In genomic region chr10:81364666-81365065, GRCm38 (mm10) we compare ENCODE assay signal across 7 mouse cellular contexts. TPM values are rescaled to one million over a fixed set of nuclear protein-coding genes. Genes with fewer than 3 reads are reported as not detected.
DNase-seq lines count a peak whose midpoint lies in the region; ATAC-seq and TF ChIP-seq lines count a peak whose summit lies in the region.

No protein-coding gene starts in this region.

- H3K4me1 ChIP-seq in CH12.LX (ENCODE audit: control insufficient read depth in 1 of 2, insufficient read depth in 2 of 2), result peaks cover 37 to 71% of the 10 kb centered on the region in 2 experiments
- H3K4me1 ChIP-seq in G1E (ENCODE audit: insufficient read depth, low read depth, low read length), result peaks cover 92% of the 10 kb centered on the region
- peaks cover 50% of the 10 kb centered on the region for H3K4me1 ChIP-seq in liver, postnatal 0 days (ENCODE audit: insufficient read depth)
- no peaks in the 10 kb centered on the region for H3K4me1 ChIP-seq in thymus, adult 2 months (replicated peaks; ENCODE audit: control insufficient read depth, insufficient read depth, low read length)

- H3K27me3 ChIP-seq in CH12.LX (replicated peaks), result no peaks in the 10 kb centered on the region
- H3K27me3 ChIP-seq in G1E (ENCODE audit: insufficient read depth, low read length), result no peaks in the 10 kb centered on the region
- H3K27me3 ChIP-seq in liver, postnatal 0 days (ENCODE audit: insufficient read depth, low read length), result no peaks in the 10 kb centered on the region
- no peaks in the 10 kb centered on the region for H3K27me3 ChIP-seq in thymus, adult 2 months (ENCODE audit: control insufficient read depth, insufficient read depth, low read length)

- DNase-seq in CH12.LX (ENCODE audit: extremely low read depth), result no peak
- DNase-seq in G1E (ENCODE audit: low spot score), result no peak
- DNase-seq in heart, postnatal 14 days, result peak; percentile 58 to 61
- peak; percentile 45 for DNase-seq in liver, postnatal 0 days
- no peak for DNase-seq in left cerebral cortex, adult 8-10 months (ENCODE audit: low spot score in 2 of 2)
- DNase-seq in thymus, adult 2 months, result no peak
- no peak for DNase-seq in cerebellum, adult 18-20 months

- TF ChIP-seq RAD21 in CH12.LX (IDR thresholded peaks at IDR 0.05; ENCODE audit: low read depth, low read length), result no peak

- dilution Hi-C loops in CH12.LX (cut with MboI; ENCODE audit: extremely low pct_ligation_motif_present, extremely low pct_unique_long_range_greater_than_20kb, low sequenced_read_pairs), result no loop called here

- H3K9ac ChIP-seq in CH12.LX (ENCODE audit: insufficient read depth, low read depth), result no peak overlapping the region
- H3K9ac ChIP-seq in liver, postnatal 0 days (replicated peaks), result no peak overlapping the region

- H3K4me2 ChIP-seq in CH12.LX (ENCODE audit: insufficient read depth, low read depth, poor library complexity, severe bottlenecking), result no peak overlapping the region
- 0 out of 2 replicates have a peak overlapping the region, but pooled peaks have one; percentile 34 for H3K4me2 ChIP-seq in liver, postnatal 0 days (ENCODE audit: low read depth, low read length)

- TF ChIP-seq POLR2A in CH12.LX (IDR thresholded peaks at IDR 0.05; ENCODE audit: low read depth, low read length), result 0 out of 2 replicates have a peak, but pooled peaks have one; percentile 9
- TF ChIP-seq POLR2A in thymus, adult 2 months (IDR thresholded peaks at IDR 0.05; ENCODE audit: control insufficient read depth, extremely low read depth, insufficient read depth, low read length, poor library complexity), result no peak

- H3K36me3 ChIP-seq in CH12.LX (replicated peaks in 1 of 2; ENCODE audit: control insufficient read depth in 1 of 2, insufficient read depth in 1 of 2, low read length in 1 of 2), result peaks cover 82 to 98% of the 10 kb centered on the region in 2 experiments
- H3K36me3 ChIP-seq in G1E (replicated peaks), result peaks cover 100% of the 10 kb centered on the region
- peaks cover 73% of the 10 kb centered on the region for H3K36me3 ChIP-seq in liver, postnatal 0 days (replicated peaks; ENCODE audit: insufficient read depth, low read length)
- H3K36me3 ChIP-seq in thymus, adult 2 months (ENCODE audit: control insufficient read depth, insufficient read depth, low read length), result peaks cover 24% of the 10 kb centered on the region

- in situ Hi-C loops in CH12.LX (cut with MboI; ENCODE audit: low pct_ligation_motif_present, low pct_unique_long_range_greater_than_20kb, low sequenced_read_pairs), result no loop called here

- no peak overlapping the region for H3K27ac ChIP-seq in CH12.LX (ENCODE audit: insufficient read depth, low read depth)
- no peak overlapping the region for H3K27ac ChIP-seq in liver, postnatal 0 days (ENCODE audit: low read depth)
- H3K27ac ChIP-seq in thymus, adult 2 months (ENCODE audit: control insufficient read depth, insufficient read depth, low read length), result no peak overlapping the region

- no peaks in the 10 kb centered on the region for H3K79me2 ChIP-seq in CH12.LX (replicated peaks; ENCODE audit: control insufficient read depth, extremely low read depth, insufficient read depth, poor library complexity, severe bottlenecking)

- TF ChIP-seq EP300 in CH12.LX (IDR thresholded peaks at IDR 0.05; ENCODE audit: low read length), result no peak
- no peak for TF ChIP-seq EP300 in liver, postnatal 0 days (IDR thresholded peaks at IDR 0.05; ENCODE audit: low read depth)

- H3K4me3 ChIP-seq in CH12.LX (replicated peaks in 1 of 3; ENCODE audit: low read depth in 2 of 3, low read length in 2 of 3, poor library complexity in 1 of 3) (no peak overlapping the region), G1E (ENCODE audit: low read depth, low read length) (peak overlapping the region; percentile 24; the same call in 1 of the 2 replicates)
- no peak overlapping the region for H3K4me3 ChIP-seq in liver, postnatal 0 days (ENCODE audit: low read depth, low read length)
- no peak overlapping the region for H3K4me3 ChIP-seq in thymus, adult 2 months (ENCODE audit: control insufficient read depth, insufficient read depth, low read length)

- no peak for ATAC-seq in G1E (ENCODE audit: extremely low read depth, insufficient number of reproducible peaks, low FRiP score, poor library complexity, severe bottlenecking)
- ATAC-seq in liver, postnatal 0 days, result no peak

- no peak for TF ChIP-seq CTCF in CH12.LX (conservative IDR thresholded peaks at IDR 0.05 in 1 of 2, IDR thresholded peaks at IDR 0.05 in 1 of 2; ENCODE audit: low read depth in 2 of 2, low read length in 2 of 2)
- TF ChIP-seq CTCF in G1E (IDR thresholded peaks at IDR 0.05; ENCODE audit: low read depth, low read length), result no peak
- no peak for TF ChIP-seq CTCF in liver, postnatal 0 days (IDR thresholded peaks at IDR 0.05; ENCODE audit: low read depth)
- TF ChIP-seq CTCF in thymus, adult 2 months (IDR thresholded peaks at IDR 0.05; ENCODE audit: borderline replicate concordance, control insufficient read depth, extremely low read depth, insufficient read depth, low read length, poor library complexity), result no peak

- H3K9me3 ChIP-seq in CH12.LX (replicated peaks; ENCODE audit: low read length) (no peaks in the 10 kb centered on the region), G1E (replicated peaks) (no peaks in the 10 kb centered on the region)
- no peaks in the 10 kb centered on the region for H3K9me3 ChIP-seq in liver, postnatal 0 days (ENCODE audit: low read length)

- WGBS in liver, postnatal 0 days (ENCODE audit: insufficient replicate concordance), result 59% methylated on average over 28 of the region's 28 CpGs
- 95% methylated on average over 28 of the region's 28 CpGs for WGBS in thymus, adult 2 months

- intact Hi-C loops in heart, postnatal 14 days (cut with DNase I), result no loop called here

TF ChIP-seq in CH12.LX, 34 proteins besides CTCF, POLR2A, EP300 and RAD21 (continues in another document):
- TF ChIP-seq JUN (IDR thresholded peaks at IDR 0.05; ENCODE audit: insufficient read depth, low read depth, low read length) (no peak), NRF1 (IDR thresholded peaks at IDR 0.05; ENCODE audit: low read depth, low read length) (no peak), JUND (conservative IDR thresholded peaks at IDR 0.05; ENCODE audit: low read depth, low read length) (no peak), MAFK (IDR thresholded peaks at IDR 0.05; ENCODE audit: insufficient replicate concordance, low read length) (no peak), HCFC1 (IDR thresholded peaks at IDR 0.05; ENCODE audit: low read depth, low read length) (no peak), MXI1 (IDR thresholded peaks at IDR 0.05; ENCODE audit: low read depth, low read length) (no peak), CHD2 (IDR thresholded peaks at IDR 0.05; ENCODE audit: low read length) (no peak)

RNA-seq across cellular contexts. Expression of gene 4930404N11Rik, which starts 0.9 kb away (rescaled TPM):
- total RNA-seq in CH12.LX (2012; rRNA removed) (5.2 and 7.2 TPM in 2 replicates), CH12.LX (2014; rRNA removed) (0.23 TPM in 1 of 2 replicates, not detected in the other), G1E (2014; fragmentation: Nextera tagmentation) (2.0 TPM in 1 of 2 replicates, not detected in the other), G1E (2017) (0.17 and 1.2 TPM in 2 replicates)
- polyA plus RNA-seq in CH12.LX (2012; ENCODE audit: insufficient read length, low read depth) (2.2 and 2.7 TPM in 2 replicates), G1E (2012) (0.52 and 0.65 TPM in 2 replicates)
- total RNA-seq in heart, postnatal 14 days (2021), result 1 to 10 TPM; 1.2 to 1.3 TPM
- polyA plus RNA-seq in liver, postnatal 0 days (2015; fragmentation: Nextera tagmentation; extraction: Ambion mirVana), result 0.71 and 0.94 TPM in 2 replicates
- 1 to 10 TPM in 3 of 4 experiments, under 1 TPM in 1; 0.77 to 2.4 (median 1.2) TPM for total RNA-seq in left cerebral cortex, adult 8-10 months (2022)
- 12.7 TPM in 2 replicates for polyA plus RNA-seq in thymus, adult 2 months (2012; rRNA removed)

RNA-seq across cellular contexts. Expression of gene Mfsd12, which starts 7.4 kb away (rescaled TPM):
- 9.5 and 12.9 TPM in 2 replicates for total RNA-seq in CH12.LX (2012; rRNA removed)
- 4.0 and 5.2 TPM in 2 replicates for total RNA-seq in CH12.LX (2014; rRNA removed)
- polyA plus RNA-seq in CH12.LX (2012; ENCODE audit: insufficient read length, low read depth), result 7.4 and 8.7 TPM in 2 replicates
- 14.3 and 14.4 TPM in 2 replicates for total RNA-seq in G1E (2014; fragmentation: Nextera tagmentation)
- 13.1 and 14.6 TPM in 2 replicates for total RNA-seq in G1E (2017)
- 46.7 and 48.2 TPM in 2 replicates for polyA plus RNA-seq in G1E (2012)
- 10 to 100 TPM; 11.7 to 14.3 TPM for total RNA-seq in heart, postnatal 14 days (2021)
- 6.8 and 7.9 TPM in 2 replicates for polyA plus RNA-seq in liver, postnatal 0 days (2015; fragmentation: Nextera tagmentation; extraction: Ambion mirVana)
- total RNA-seq in left cerebral cortex, adult 8-10 months (2022), result 10 to 100 TPM; 36.8 to 42.2 (median 37.9) TPM
- 65.3 and 85.5 TPM in 2 replicates for polyA plus RNA-seq in thymus, adult 2 months (2012; rRNA removed)

RNA-seq across cellular contexts. Expression of gene Fzr1, which starts 13.7 kb away (rescaled TPM):
- 38.8 and 44.5 TPM in 2 replicates for total RNA-seq in CH12.LX (2012; rRNA removed)
- 29.5 and 33.1 TPM in 2 replicates for total RNA-seq in CH12.LX (2014; rRNA removed)
- 67.7 and 75.4 TPM in 2 replicates for polyA plus RNA-seq in CH12.LX (2012; ENCODE audit: insufficient read length, low read depth)
- 29.7 and 65.2 TPM in 2 replicates for total RNA-seq in G1E (2014; fragmentation: Nextera tagmentation)
- total RNA-seq in G1E (2017), result 15.8 and 22.8 TPM in 2 replicates
- polyA plus RNA-seq in G1E (2012), result 88.9 and 96.2 TPM in 2 replicates
- 10 to 100 TPM; 30.5 to 32.7 TPM for total RNA-seq in heart, postnatal 14 days (2021)
- polyA plus RNA-seq in liver, postnatal 0 days (2015; fragmentation: Nextera tagmentation; extraction: Ambion mirVana), result 69.7 and 74.6 TPM in 2 replicates
- total RNA-seq in left cerebral cortex, adult 8-10 months (2022), result 10 to 100 TPM; 66.8 to 73.4 (median 70.6) TPM
- polyA plus RNA-seq in thymus, adult 2 months (2012; rRNA removed), result 181 and 201 TPM in 2 replicates

RNA-seq across cellular contexts. Expression of gene Hmg20b, which starts 14.4 kb away (rescaled TPM):
- total RNA-seq in CH12.LX (2012; rRNA removed) (17.0 and 18.7 TPM in 2 replicates), CH12.LX (2014; rRNA removed) (7.4 and 7.9 TPM in 2 replicates), G1E (2014; fragmentation: Nextera tagmentation) (36.7 and 39.2 TPM in 2 replicates), G1E (2017) (12.0 and 21.9 TPM in 2 replicates)
- polyA plus RNA-seq in CH12.LX (2012; ENCODE audit: insufficient read length, low read depth) (37.3 and 39.6 TPM in 2 replicates), G1E (2012) (142 and 193 TPM in 2 replicates)
- total RNA-seq in heart, postnatal 14 days (2021), result 10 to 100 TPM; 74.0 to 82.9 TPM
- 26.4 and 27.1 TPM in 2 replicates for polyA plus RNA-seq in liver, postnatal 0 days (2015; fragmentation: Nextera tagmentation; extraction: Ambion mirVana)
- 10 to 100 TPM; 20.2 to 31.9 (median 27.2) TPM for total RNA-seq in left cerebral cortex, adult 8-10 months (2022)
- polyA plus RNA-seq in thymus, adult 2 months (2012; rRNA removed), result 199 and 209 TPM in 2 replicates

RNA-seq across cellular contexts. Expression of gene Dohh, which starts 19.6 kb away (rescaled TPM):
- total RNA-seq in CH12.LX (2012; rRNA removed) (131 and 143 TPM in 2 replicates), CH12.LX (2014; rRNA removed) (81.7 and 83.0 TPM in 2 replicates), G1E (2014; fragmentation: Nextera tagmentation) (9.6 and 11.9 TPM in 2 replicates), G1E (2017) (60.4 and 69.7 TPM in 2 replicates)
- polyA plus RNA-seq in CH12.LX (2012; ENCODE audit: insufficient read length, low read depth) (78.2 and 93.5 TPM in 2 replicates), G1E (2012) (186 and 220 TPM in 2 replicates)
- 10 to 100 TPM; 47.6 to 55.3 TPM for total RNA-seq in heart, postnatal 14 days (2021)
- 39.3 and 42.1 TPM in 2 replicates for polyA plus RNA-seq in liver, postnatal 0 days (2015; fragmentation: Nextera tagmentation; extraction: Ambion mirVana)
- total RNA-seq in left cerebral cortex, adult 8-10 months (2022), result 10 to 100 TPM; 81.4 to 89.7 (median 85.5) TPM
- 119 and 123 TPM in 2 replicates for polyA plus RNA-seq in thymus, adult 2 months (2012; rRNA removed)

Comparison
In these comparisons a context has a peak if more than half of its experiments do, and no peak if none do; other contexts are left out.
1. DNase-seq: peak in heart, postnatal 14 days (2 of 2) and liver, postnatal 0 days (single experiment); none in CH12.LX (single experiment), G1E (single experiment), left cerebral cortex, adult 8-10 months (0 of 2), thymus, adult 2 months (single experiment) and cerebellum, adult 18-20 months (0 of 2).